Mouse (Mus musculus) MN1 (cell line): Measurements from ENCODE around the gene Tubgcp4.
"Not testable (repeated sequence)": the region's sequence is repeated elsewhere in the genome, so short reads cannot be mapped to it uniquely, and the experiment has no call there.

Experiments used
- DNase-seq: peaks from one replicate; pipeline ENCODE4 v3.0.0-alpha.2; 2016; ENCODE audit warnings: low spot score

Tubgcp4 gene

GRCm38 (mm10) chr2:121170481-121170971 is at the start of gene Tubgcp4:
Gene Tubgcp4 (plus strand): TSS chr2:121170654.
- DNase-seq = peak; percentile 39

- not testable (repeated sequence) for DNase-seq
Observed at GRCm38 (mm10) chr2:121126302-121126701, 44.2 kb upstream of the Tubgcp4 start.

DNA sequence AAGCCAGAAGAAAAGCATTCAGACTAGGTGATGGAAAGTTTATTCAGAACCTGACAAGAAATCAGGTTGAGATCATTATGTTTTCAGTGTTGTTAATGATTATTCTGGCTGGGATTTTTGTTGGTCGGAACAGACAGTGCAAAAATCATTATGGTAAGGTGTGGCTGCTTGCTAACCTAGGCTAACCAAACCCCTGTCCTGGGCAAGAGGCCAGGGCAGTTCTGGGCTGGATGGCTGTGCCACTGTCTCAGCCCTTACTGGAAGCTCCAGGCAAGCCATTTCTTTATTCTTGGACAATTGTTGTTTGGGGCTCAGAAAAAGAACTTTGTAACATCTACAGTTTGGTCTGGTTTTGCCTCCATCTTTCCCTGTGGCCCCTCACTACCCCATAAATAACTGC is 42.9 kb upstream of the Tubgcp4 start:
- DNase-seq = no peak

- no peak for DNase-seq
Observed at GRCm38 (mm10) chr2:121128865-121129620, 41.4 kb upstream of the Tubgcp4 start.

- no peak for DNase-seq
Observed at GRCm38 (mm10) chr2:121132822-121133221, 37.6 kb upstream of the Tubgcp4 start.

DNA sequence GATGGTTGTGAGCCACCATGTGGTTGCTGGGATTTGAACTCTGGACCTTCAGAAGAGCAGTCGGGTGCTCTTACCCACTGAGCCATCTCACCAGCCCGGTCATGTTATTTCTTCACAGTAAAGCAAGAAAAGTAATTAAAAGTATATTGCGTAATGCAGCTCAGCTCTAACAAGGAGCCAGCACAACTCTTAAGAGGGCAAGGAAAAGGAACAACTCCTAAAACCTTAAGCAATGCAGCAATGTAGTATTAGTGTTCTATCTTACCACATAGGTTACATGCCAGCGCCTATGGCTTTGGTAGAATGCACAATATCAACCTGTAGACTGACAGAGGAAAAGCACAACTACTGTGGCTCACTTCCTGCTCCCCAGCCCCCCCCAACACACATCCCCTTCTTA is 33.1 kb upstream of the Tubgcp4 start:
- DNase-seq = no peak

DNA sequence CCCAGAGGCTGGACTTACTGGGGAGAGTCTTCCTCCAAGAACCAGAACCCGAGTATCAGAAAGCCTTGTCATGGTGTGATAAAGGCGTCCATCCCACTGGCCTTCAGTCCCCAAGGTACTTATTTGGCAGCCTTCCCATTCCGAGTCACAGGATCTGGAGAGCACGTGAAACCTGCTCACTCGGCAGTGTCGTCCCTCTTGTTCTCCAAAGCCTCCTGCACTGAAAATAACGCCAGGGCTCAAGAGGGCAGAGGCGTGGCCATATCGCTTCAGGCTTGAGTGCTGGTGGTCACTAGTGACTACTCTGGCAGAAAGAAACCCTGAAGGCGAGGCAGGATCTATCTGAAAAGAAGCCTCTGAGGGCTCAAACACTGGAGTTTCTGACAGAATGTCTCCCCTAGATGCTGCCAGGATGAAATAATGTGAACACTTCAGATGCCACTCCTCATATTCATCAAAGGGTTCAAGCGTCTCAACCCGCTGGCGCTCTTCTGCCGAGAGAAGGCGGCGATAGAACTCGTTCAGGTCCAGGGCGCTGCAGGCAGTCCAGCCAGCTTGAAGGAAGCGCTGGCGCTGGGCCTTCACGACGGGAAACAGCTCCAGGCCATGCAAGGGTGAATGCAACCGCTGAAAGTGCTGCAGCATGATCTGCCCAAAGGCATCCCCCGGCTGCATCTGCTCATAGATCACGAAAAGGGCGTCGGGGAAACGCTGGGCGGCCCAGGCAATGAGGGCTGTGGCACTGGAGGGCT is 31.0 kb upstream of the Tubgcp4 start:
- DNase-seq = peak; percentile 12

- DNase-seq = no peak
Observed at GRCm38 (mm10) chr2:121140018-121140882, 30.2 kb upstream of the Tubgcp4 start, which contains the start of the genes Adal and Lcmt2. Gene Adal (plus strand): TSS chr2:121140428. Gene Lcmt2 (minus strand): TSS chr2:121140653.

DNA sequence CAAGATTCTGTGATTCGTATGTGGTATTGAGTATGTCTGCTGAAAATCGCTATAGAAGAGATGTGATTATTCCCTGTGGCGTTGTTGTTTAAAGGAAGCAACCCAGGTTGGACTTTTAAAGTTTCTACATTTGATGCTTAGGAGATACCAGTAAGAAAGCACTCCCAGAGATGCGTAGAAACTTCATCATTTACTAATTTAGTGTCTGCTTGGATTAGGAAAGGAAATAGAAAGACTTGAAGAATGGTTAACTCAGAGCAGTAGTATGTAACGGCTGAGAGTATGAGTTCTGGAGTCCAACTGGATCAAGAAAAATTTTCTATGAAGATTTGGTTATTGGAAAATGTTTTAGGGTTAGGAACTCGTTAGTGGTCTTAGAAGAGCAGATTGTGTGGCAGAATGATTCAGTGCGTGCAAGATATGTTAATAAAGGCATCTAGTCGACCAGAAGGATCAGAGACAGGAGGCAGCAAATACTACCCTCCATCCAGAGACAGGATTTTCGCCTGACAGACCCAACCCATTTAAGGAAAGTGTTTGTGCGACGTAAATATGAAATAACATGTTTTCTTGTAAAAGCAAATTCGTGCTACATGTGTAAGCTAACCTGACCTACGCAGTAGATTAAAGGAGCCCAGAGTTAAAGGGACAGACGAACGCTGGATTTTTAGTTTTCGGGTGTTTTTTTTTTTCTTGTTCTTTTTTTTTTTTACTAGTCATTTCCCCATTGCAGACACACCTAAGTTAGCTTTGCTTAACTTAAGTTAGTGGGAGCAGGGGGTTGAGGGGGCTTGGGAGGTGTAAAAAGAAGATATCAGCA is 29.0 kb upstream of the Tubgcp4 start:
- DNase-seq = no peak

- no peak for DNase-seq
Observed at GRCm38 (mm10) chr2:121142415-121142814, 28.0 kb upstream of the Tubgcp4 start.

DNA sequence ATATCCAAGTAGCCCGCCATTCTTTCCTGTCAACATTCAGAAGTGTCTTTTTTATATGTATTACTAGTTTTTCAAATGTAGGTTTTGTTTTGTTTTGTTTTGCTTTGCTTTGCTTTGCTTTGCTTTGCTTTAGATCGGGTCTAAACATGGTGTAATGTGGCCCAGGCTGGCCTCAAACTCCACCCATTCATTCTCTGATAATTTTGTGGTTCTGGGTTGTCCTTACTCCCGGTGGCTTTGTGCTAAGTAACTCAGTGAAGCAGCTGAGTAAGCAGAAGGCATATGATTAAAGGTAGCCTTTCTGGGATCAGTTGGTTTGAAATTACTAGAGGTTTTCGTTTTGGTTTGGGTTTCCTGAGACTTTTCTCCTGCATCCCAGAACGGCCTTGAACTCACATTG is 20.8 kb upstream of the Tubgcp4 start:
- no peak for DNase-seq

- DNase-seq = no peak
Observed at GRCm38 (mm10) chr2:121153100-121153499, 17.4 kb upstream of the Tubgcp4 start.

DNA sequence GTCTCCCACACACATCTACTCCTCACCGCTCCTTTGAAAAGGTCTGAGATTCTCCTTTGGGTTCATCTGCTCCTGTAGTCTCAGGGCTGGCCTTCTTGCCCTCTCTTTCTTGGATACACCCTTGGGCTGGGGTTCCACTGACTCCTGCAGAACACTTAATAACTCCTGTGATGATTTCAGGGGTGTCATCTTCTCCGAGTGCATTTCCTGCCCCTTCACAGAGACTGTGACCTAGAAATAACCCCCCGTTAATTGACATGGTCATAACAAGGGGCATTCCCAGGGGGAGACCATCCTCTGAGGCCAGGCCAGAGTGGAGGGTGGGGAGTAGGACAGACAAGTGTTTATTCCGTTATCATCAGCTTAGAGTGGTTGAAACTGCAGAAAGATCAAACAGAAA is 1.3 kb upstream of the Tubgcp4 start:
- no peak for DNase-seq

- DNase-seq = peak; percentile 15
Observed at GRCm38 (mm10) chr2:121169902-121170301, 552 bp upstream of the Tubgcp4 start.

DNA sequence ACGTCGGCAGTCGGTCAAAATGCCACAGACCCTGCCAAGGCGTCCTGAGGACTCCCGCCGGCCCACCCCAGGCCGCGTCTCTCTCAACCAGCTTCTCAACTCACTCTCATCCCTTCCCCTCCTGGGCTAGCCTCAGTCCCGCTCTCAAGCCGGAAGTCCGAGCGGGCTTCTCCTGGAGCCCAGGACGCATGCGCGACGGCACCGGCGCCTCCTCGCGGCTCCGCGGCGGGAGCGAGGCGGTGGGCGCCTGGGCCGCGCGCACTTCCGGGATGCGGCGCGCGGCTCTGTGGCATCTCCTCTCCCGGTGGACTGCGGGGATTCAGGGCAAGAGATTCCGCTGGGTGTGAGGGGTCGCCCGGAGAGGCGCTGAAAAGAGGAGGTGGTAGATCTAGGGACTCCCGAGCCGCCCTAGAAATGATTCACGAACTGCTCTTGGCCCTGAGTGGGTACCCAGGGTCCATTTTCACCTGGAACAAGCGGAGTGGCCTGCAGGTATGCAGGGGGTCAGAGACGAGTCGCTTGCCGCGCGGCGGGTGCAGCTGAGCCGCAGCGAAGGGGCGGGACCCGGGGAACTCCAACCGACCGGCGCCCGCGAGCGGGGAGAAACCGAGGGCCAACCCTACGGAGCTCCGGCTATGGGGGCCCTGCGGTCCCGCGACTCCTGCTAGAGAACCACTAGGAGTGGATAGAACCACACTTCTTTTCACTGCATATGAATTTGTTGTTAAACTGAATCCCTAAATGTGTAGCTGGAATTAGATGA is 707 bp downstream of the Tubgcp4 start, which contains the start of gene Zscan29:
Zscan29 (minus strand) TSS at position 146 of the 763 bp plus-strand sequence.
- DNase-seq = peak; percentile 92

GRCm38 (mm10) chr2:121178828-121179479 is 8.5 kb downstream of the Tubgcp4 start:
- DNase-seq = no peak

GRCm38 (mm10) chr2:121183431-121183830 is 13.0 kb downstream of the Tubgcp4 start:
- peak; percentile 20 for DNase-seq

DNA sequence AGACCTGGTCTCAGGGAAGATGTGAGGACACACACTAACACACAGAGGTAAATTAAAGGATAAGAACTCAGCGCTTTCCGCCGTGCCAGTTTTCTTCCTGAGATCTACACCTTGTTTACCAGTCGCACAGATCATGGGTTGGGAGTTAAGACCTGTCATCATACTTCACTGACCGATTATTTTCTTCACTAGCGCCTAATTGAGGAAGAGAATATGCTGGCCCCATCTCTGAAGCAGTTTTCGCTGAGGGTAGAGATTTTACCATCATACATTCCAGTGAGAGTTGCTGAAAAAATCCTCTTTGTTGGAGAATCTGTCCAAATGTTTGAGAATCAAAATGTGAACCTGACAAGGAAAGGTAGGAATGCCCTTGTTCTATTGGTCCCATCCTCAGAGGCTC is 13.7 kb downstream of the Tubgcp4 start:
- no peak for DNase-seq

DNA sequence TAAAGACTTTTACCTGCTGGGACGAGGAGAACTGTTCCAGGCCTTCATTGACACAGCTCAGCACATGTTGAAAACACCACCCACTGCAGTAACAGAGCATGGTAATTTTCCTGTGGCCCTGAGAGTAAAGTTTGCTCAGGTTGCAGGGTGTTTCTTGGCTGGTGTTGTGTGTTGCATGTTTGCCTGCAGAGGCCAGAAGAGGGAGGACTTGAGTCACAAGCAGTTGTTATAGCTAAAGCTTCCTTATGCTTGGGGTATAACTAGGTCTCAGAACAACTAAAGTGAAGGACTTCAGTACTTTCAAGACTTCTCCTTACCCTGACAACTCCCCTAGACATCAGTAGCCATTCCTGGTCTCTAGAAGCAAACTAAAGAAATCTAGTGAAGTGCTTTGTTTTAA is 18.1 kb downstream of the Tubgcp4 start:
- DNase-seq = no peak

DNA sequence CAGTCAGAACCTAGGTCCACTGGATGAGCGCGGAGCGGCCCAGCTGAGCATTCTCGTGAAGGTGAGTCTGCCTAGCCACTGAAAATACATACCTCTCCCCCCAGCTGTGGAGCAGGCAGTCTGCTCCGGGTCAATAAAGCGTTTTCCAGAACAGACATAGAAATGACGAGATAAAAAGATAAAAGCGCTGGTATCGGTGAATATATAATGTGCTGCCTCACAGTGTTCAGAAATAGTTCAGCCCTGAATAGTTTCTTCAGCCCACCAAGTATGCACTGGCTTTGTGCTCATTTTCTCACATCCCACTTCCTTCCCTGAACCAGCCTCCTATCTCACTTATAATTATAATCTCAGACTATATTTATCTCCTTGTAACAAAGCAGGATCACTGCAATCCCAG is 25.0 kb downstream of the Tubgcp4 start:
- DNase-seq = no peak
